Mouse (Mus musculus) mouse trophoblast stem cell (cell line): ENCODE results near the gene Gfod2.

ENCODE experiments used
- in situ Hi-C, 2 experiments: fragments of 300-500 bp; cut with MseI, MboI; formaldehyde crosslinking; loops; 2 replicates in 1 of 2; 3 replicates in 1 of 2; pipeline ENCODE4 v1.15.1; 2025

The Gfod2 gene

DNA sequence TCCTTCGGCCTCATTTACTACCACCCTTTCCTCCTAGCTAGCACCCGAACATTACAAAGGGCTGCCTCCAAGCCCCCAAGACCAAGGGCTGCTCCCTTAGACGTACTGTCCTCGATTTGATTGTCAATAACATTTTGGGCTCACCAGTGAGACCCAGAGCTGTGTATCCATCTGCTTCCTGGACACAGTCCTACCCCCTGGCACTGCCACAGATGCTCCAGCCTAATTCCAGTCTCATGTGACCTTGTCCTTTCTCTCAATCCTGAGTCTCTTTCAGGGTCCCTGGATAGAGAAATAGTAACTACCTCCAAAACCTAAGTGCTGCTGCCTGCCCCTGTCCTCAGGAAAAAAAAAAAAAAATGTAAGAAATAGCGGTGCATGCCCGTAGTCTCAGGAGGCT, 53.5 kb downstream of the Gfod2 start:
- in situ Hi-C loops, result no loop called here

- in situ Hi-C loops, result no loop called here
Observed at GRCm38 (mm10) chr8:105704146-105704812, 54.2 kb downstream of the Gfod2 start.

GRCm38 (mm10) chr8:105702731-105703415, 55.6 kb downstream of the Gfod2 start:
- in situ Hi-C loops, result no loop called here

DNA sequence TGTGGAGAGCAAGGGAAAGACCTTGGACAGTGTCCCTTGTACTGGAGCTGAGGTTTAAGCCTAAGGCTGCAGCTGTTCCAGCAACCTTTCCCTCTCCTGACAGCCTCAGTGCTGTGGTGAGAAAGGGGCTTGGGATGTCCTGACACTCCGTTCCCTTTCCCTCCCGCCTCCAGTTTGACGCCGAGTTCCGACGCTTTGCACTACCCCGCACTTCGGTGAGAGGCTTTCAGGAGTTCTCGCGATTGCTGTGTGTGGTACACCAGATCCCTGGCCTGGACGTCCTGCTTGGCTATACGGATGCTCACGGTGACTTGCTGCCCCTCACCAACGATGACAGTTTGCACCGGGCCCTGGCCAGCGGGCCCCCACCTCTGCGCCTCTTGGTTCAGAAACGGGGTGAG, 56.5 kb downstream of the Gfod2 start:
- in situ Hi-C loops, result no loop called here

DNA sequence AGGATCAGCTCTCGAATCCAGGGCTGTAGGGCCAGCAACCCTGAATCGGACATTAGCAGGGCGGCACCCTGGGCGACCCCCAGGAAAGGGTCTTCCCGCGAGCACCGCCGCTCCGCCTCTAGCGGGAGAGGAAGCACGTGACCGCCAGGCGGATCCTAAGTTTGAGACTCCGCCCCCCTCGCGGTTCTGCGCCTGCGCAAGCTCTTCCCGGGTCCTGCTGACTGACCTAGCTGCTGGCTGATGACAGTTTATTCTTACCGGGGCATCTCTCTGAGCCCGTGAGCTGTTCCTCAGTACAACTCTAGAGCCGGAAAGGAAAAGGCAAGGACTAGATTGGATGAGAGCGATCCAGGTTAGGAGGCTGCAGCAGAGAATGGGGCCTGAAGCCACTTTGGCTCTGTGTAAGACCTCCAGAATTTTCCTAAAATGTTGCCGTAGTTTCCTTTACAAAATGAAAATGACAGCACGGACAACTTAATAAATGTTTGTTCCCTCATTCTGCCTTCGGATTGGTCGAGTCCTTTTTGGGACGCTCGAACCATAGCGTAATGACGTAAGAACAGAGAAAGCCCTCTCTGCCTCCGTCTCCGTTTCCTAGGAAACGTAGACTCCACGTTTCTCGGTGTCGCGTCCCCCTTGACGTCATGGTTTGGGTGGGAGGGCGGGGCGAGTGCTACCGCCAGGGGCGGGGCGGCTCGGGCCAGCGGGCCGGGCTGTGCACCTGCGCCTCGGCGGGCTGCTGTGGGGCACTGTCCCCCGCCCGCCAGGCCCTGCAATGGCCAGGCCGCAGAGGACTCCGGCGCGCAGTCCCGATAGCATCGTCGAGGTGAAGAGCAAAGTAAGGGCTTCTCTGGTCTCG, 57.3 kb downstream of the Gfod2 start, which contains the start of the genes Acd and Pard6a:
Gene Acd, minus strand, starts transcription at position 137 of the 859 bp plus-strand sequence.
Gene Pard6a, plus strand, starts transcription at position 183 of the 859 bp plus-strand sequence.
- in situ Hi-C loops, result no loop called here

DNA sequence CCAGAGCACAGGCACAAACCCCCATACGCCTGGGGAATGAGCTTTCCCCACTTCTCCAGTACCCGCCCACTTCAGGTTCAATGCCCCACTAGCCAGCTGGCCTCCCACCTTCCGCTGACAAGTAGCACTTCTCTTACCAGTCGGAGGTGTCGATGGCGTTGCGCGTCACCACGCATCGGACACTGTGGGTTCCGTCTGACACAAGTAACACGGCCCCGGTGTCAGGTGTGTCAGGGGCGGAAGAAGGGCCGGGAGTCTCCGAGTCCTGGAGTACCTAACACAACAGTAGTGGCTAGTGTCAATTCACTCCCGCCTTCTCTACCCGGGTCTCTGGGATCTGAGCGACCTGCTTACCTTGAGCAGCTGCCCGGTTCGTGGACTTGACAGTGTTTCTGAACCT, 57.9 kb downstream of the Gfod2 start:
- in situ Hi-C loops, result no loop called here

DNA sequence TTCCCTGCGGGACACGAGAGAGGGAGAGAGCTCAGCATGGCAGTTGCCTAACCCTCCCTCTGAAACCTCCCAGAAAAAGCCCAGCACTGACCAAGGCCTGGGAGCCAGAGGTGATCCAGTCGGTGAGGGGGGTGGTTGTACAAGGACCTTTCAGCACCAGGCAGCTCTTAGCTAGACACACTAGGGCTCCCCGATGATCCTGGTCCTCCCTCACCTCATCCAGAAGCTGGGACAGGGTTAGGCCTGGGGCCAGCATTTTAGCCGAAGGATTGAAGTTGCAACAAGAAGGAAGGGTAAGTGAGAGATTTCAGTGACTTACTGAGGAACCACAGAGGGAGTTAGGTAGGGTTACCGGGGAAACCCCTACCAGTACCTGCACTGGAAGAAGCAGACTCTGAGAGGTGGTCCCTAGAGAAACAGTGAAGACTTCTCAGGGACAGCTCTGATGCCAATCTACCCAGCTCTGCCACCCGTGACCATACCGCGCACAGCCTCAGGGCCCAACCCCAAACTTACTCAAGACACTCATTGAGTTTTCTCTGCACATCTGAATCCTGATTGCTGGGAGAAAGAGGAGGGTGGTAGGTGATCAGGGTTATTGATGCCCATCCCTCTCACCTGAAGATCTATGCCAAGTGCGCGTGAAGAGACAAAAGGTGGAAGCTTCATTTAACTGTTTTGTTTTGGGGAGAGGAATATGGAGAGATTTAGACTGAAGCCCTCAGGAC, 58.8 kb downstream of the Gfod2 start:
- in situ Hi-C loops, result no loop called here

DNA sequence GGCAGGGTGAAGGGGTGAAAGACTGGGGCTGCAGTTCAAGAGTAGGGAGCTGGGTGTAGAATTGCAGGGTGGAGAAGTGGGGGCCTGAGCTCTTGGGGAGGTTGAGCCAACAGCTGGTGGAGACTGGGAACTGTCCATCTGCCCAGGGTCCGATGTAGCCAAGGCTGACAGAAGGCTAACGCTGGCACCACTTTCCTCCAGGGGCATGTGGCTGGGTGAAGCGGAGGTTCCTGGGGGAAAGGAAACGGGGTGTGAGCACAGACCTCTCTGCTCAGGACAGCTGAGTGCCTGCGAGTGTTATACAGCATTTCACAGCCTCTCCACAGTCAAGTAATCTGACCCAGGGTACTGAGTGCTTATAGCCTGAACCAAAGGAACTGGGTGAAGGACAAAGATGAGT, 59.7 kb downstream of the Gfod2 start:
- in situ Hi-C loops, result no loop called here

GRCm38 (mm10) chr8:105697196-105697780, 61.2 kb downstream of the Gfod2 start:
- in situ Hi-C loops, result no loop called here

DNA sequence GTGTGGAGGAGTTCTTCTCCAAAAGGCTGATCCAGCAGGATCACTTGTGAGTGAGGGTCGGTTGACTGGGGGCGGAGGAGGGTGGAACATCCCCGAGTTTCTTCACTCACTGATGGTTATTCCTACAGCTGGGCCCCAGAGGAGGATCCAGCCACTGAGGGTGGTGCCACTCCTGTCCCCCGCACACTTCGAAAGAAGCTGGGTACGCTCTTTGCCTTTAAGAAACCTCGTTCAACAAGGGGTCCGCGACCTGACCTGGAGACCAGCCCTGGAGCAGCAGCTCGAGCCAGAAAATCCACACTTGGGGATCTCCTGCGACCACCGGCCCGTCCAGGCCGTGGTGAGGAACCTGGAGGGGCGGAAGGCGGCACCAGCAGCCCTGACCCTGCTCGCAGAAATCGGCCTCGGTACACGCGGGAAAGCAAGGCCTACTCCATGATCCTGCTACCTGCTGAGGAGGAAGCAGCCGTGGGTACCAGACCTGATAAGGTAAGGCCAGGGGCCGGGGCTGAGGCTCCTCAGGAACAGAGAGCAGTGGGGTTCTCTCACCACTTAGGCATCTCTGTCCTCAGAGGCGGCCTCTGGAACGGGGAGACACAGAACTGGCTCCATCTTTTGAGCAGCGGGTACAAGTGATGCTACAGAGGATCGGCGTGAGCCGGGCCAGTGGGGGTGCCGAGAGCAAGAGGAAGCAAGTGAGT, 63.2 kb downstream of the Gfod2 start:
- in situ Hi-C loops, result no loop called here

GRCm38 (mm10) chr8:105694051-105694799, 64.2 kb downstream of the Gfod2 start:
- in situ Hi-C loops, result no loop called here

GRCm38 (mm10) chr8:105693648-105694047, 64.8 kb downstream of the Gfod2 start:
- in situ Hi-C loops, result no loop called here

- in situ Hi-C loops, result no loop called here
Observed at GRCm38 (mm10) chr8:105692449-105693182, 65.8 kb downstream of the Gfod2 start.

GRCm38 (mm10) chr8:105690978-105691377, 67.5 kb downstream of the Gfod2 start:
- in situ Hi-C loops, result no loop called here

- in situ Hi-C loops, result no loop called here
Observed at GRCm38 (mm10) chr8:105689983-105690360, 68.5 kb downstream of the Gfod2 start.

DNA sequence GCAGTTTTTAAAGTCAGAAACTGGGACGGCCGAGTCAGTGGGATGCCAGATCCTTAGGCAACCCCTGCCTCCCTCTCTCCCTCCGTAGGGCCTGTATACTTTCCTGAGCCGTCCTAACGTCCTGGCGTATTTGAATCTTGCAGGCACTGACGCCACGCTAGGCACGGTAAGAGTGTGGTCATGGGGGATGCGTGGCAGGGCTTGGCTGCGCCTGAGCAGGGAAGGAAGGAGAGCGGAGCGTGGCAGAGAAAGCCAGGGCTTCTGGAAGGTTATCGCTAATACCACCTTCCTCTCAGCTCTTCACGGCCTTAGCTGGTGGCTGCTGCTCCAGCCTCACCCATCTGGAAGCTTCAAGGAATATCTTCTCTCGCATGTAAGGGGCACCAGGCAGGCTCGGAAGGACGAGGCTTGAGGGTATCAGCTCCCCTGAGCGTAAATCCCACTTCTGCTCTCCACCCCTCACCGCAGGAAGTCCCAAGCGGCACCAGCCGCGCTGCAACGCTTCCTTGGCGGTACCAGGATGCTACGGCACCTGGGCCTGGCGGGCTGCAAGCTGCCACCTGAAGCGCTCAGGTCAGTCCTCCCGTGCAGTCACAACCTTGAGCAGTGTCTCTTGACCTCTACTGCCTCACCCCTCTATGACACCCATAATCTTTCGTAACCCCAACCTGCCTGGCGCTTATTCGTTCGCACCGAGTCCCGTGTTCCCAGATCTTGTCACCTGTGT, 69.0 kb downstream of the Gfod2 start:
- in situ Hi-C loops, result no loop called here

GRCm38 (mm10) chr8:105688242-105688752, 70.2 kb downstream of the Gfod2 start:
- in situ Hi-C loops, result no loop called here

DNA sequence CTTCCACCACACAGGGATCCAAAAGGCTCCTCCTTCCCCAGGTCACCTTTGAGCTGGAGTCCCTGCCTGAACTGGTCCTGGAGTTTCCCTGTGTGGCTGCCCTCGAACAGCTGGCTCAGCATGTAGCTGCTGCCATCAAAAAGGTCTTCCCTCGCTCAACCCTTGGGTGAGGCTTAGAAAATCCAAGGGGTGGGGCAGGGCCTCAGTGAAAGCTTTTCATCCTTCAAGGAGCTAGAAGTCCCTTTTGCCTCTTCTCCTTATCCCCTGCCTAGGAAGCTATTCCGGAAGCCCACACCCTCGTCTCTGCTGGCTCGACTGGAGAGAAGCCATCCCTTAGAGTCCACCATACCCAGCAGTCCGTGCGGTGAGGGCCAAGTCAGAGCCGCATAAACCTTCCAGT, 71.0 kb downstream of the Gfod2 start:
- in situ Hi-C loops, result no loop called here
